Mouse (Mus musculus) liver, embryonic 14.5 days (tissue): Measurements from ENCODE around the gene A630001G21Rik. TPM values are rescaled to one million over a fixed set of nuclear protein-coding genes. Genes with fewer than 3 reads are reported as not detected.

Experiments
- ATAC-seq: fragments of 200-750 bp; cut with Nextera tagmentation; 2 replicates; pipeline ENCODE4 v1.8.0; 2017; ENCODE audit warnings: moderate number of reproducible peaks, mild to moderate bottlenecking, moderate library complexity; ENCODE audit not compliant: insufficient read depth
- DNase-seq, 3 experiments: peaks; one replicate each; pipeline ENCODE4 v3.0.0-alpha.2; 2012 to 2013; ENCODE audit warnings: low read depth in 3 of 3, low spot score in 3 of 3
- H3K27ac ChIP-seq: fragments of 300-500 bp; sonication (generic); 2 replicates; pipeline ENCODE4 v1.5.1; 2014; ENCODE audit warnings: moderate library complexity, mild to moderate bottlenecking, control low read depth, inconsistent platforms
- H3K27me3 ChIP-seq: fragments of 300-500 bp; sonication (generic); 2 replicates; pipeline ENCODE4 v1.6.1; 2014; ENCODE audit warnings: mild to moderate bottlenecking, low read length, moderate library complexity; ENCODE audit not compliant: control insufficient read depth, insufficient read depth
- H3K36me3 ChIP-seq: fragments of 300-500 bp; sonication (generic); replicated peaks from 2 replicates; pipeline ENCODE4 v1.6.1; 2014; ENCODE audit warnings: low read depth; ENCODE audit not compliant: control insufficient read depth, insufficient read depth
- H3K4me1 ChIP-seq, 2 experiments: fragments of 200-500 bp in 1 of 2; fragments of 300-500 bp in 1 of 2; sonication (generic) in 1 of 2; replicated peaks; 2 replicates each; pipeline ENCODE4 v1.6.1; 2012 to 2014; ENCODE audit warnings: antibody characterized with exemption in 1 of 2, inconsistent platforms in 1 of 2, low read length in 1 of 2; ENCODE audit not compliant: control insufficient read depth in 2 of 2, insufficient read depth in 2 of 2
- H3K4me2 ChIP-seq: fragments of 300-500 bp; sonication (generic); 2 replicates; pipeline ENCODE4 v1.6.1; 2014; ENCODE audit warnings: low read depth, mild to moderate bottlenecking, control low read depth, moderate library complexity
- H3K4me3 ChIP-seq, 2 experiments: fragments of 200-500 bp in 1 of 2; fragments of 300-500 bp in 1 of 2; sonication (generic) in 1 of 2; 2 replicates each; pipeline ENCODE4 v1.5.1; 2012 to 2014; ENCODE audit warnings: low read depth in 2 of 2, low read length in 2 of 2, mild to moderate bottlenecking in 2 of 2, control low read depth in 1 of 2, inconsistent platforms in 1 of 2, moderate library complexity in 1 of 2; ENCODE audit not compliant: insufficient read depth in 1 of 2
- H3K9ac ChIP-seq: fragments of 300-500 bp; sonication (generic); replicated peaks from 2 replicates; pipeline ENCODE4 v1.6.1; 2014; ENCODE audit warnings: mild to moderate bottlenecking, control low read depth, moderate library complexity
- H3K9me3 ChIP-seq: fragments of 300-500 bp; sonication (generic); 2 replicates; pipeline ENCODE4 v1.6.1; 2016; ENCODE audit warnings: low read length, mixed read lengths; ENCODE audit not compliant: control insufficient read depth
- CTCF ChIP-seq: IDR thresholded peaks from 2 replicates; pipeline ENCODE4 v1.5.1; 2016; ENCODE audit warnings: antibody characterized with exemption, low read depth, control low read depth
- EP300 ChIP-seq: IDR thresholded peaks from 2 replicates; pipeline ENCODE4 v1.6.1; 2016; ENCODE audit warnings: antibody characterized with exemption, low read depth
- WGBS: fragments of 180-500 bp; shearing (Covaris S2); extraction: QIAGEN DNeasy Blood & Tissue Kit; methylation state at CpG from one replicate; pipeline ENCODE4 v1.1.7; 2014; ENCODE audit not compliant: insufficient replicate concordance; 5-methylcytosine and 5-hydroxymethylcytosine counted together
- polyA plus RNA-seq, 2 experiments: library from polyadenylated mRNA; depleted of rRNA in 1 of 2; stranded (reverse) in 1 of 2; unstranded in 1 of 2; fragments of >200 nt; fragmentation: Nextera tagmentation in 1 of 2; extraction: Ambion mirVana in 1 of 2; gene quantifications; 2 replicates each; pipeline versions ENCODE4 v1.2.1 to v1.2.3; 2012 to 2014

Gene A630001G21Rik
- polyA plus RNA-seq (2012; rRNA removed) (1.7 and 2.9 TPM in 2 replicates), polyA plus RNA-seq (2014; fragmentation: Nextera tagmentation; extraction: Ambion mirVana) (1.9 and 2.6 TPM in 2 replicates)

DNA sequence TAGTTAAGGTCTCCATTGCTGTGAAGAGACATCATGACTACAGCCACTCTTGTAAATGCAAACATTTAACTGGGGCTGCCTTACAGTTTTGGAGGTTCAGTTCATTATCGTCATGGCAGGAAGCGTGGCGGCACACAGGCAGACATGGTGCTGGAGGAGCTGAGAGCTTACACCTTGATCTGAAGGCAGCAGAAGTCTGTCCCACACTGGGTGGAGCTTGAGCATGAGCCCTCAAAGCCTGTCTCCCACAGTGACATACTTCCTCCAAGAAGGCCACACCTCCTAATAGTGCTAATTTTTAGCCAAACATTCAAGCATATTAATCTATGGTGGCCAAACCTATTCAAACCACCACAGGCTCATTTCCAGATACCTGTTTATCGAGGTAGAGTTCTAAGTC lies at the start of gene A630001G21Rik:
Gene A630001G21Rik, minus strand, starts transcription at position 208 of the 400 bp plus-strand sequence.
- H3K9me3 ChIP-seq: no peaks in the 10 kb centered on the region
- H3K9ac ChIP-seq: no peak within 1 kb of the TSS
- H3K36me3 ChIP-seq: no peaks in the 10 kb centered on the region
- no peaks in the 10 kb centered on the region for H3K4me1 ChIP-seq
- H3K4me2 ChIP-seq: no peak within 1 kb of the TSS
- ATAC-seq (no peak), DNase-seq (no peak)
- H3K27me3 ChIP-seq: no peaks in the 10 kb centered on the region
- no peak within 1 kb of the TSS for H3K4me3 ChIP-seq
- TF ChIP-seq CTCF (no peak), EP300 (no peak)
- H3K27ac ChIP-seq: no peak within 1 kb of the TSS
- 69% methylated on average over 4 of the region's 4 CpGs for WGBS

DNA sequence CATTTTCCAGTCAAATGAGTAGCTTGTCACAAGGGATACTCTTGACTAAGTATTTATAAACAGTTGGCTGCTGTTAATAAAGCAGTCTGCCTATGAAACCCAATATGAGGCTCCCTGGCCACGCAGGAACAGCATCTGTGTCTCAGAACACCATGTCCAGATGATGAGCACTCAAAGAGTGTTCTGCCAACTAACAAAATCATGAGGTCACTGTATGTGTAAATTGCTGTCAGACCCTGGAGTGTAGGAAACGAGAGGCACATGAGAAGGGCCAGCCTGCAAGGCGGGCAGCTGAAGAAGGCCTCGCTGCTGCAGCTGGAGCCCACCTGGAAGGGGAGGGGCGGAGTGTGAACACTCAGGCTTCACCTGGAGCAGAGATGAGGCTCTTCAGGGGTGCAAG lies 48.7 kb upstream of the A630001G21Rik start:
- Histone ChIP-seq H3K4me3 (no peak overlapping the region), H3K4me2 (no peak overlapping the region), H3K36me3 (peaks cover 3% of the 10 kb centered on the region), H3K27me3 (no peaks in the 10 kb centered on the region), H3K9me3 (no peaks in the 10 kb centered on the region), H3K4me1 (no peaks in the 10 kb centered on the region), H3K27ac (no peak overlapping the region), H3K9ac (no peak overlapping the region)
- TF ChIP-seq CTCF (no peak), EP300 (no peak)
- 84% methylated on average over 5 of the region's 5 CpGs for WGBS
- DNase-seq: no peak
- no peak for ATAC-seq

DNA sequence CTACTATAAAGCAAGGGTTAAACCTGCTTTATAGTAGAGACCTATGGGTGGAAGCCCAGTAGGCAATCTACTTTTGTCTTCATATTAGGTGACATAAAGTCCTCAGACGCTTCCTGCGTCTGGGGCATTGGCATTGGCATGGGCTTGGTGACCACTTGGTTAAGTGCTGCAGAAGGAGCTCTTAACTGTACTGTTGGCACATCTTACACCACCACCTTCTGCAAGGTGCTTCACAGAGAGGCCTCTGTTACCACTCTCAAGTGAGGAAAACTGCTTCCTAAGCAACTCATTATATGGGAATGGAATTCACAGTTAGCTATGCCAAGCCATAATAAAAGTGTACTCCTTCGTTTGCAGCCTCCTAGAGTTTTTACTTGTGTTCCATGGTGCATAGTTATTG lies 46.5 kb upstream of the A630001G21Rik start:
- WGBS: 80% methylated on average over 3 of the region's 3 CpGs
- DNase-seq: no peak
- Histone ChIP-seq H3K4me2 (no peak overlapping the region), H3K27ac (no peak overlapping the region), H3K9ac (no peak overlapping the region), H3K4me1 (no peaks in the 10 kb centered on the region), H3K4me3 (no peak overlapping the region), H3K9me3 (no peaks in the 10 kb centered on the region), H3K36me3 (peaks cover 10% of the 10 kb centered on the region), H3K27me3 (no peaks in the 10 kb centered on the region)
- ATAC-seq: no peak
- TF ChIP-seq EP300: no peak
- TF ChIP-seq CTCF: no peak

DNA sequence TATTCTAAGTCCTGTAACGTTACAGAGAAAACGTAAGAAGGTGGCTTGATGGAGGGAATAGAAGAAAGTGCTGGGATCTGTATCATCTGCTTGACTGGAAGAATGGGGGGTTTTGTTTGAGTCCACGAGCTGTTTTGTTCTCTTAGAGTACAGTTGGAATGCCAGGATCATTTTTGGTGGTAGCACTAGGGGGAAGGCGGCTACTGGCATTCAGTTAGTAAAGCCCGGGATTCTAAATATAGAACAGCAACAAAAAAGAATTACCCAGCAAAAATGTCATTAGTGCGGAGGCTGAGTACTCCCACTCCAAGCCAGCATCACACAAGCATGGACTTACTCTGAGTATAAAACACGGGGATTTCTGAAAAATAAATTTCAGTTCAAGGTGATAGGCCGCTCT lies 43.8 kb upstream of the A630001G21Rik start:
- DNase-seq (no peak), ATAC-seq (no peak)
- Histone ChIP-seq H3K27me3 (no peaks in the 10 kb centered on the region), H3K4me3 (no peak overlapping the region), H3K27ac (no peak overlapping the region), H3K4me1 (no peaks in the 10 kb centered on the region), H3K9ac (no peak overlapping the region), H3K9me3 (no peaks in the 10 kb centered on the region), H3K36me3 (peaks cover 17% of the 10 kb centered on the region), H3K4me2 (no peak overlapping the region)
- TF ChIP-seq EP300 (no peak), CTCF (no peak)
- 86% methylated on average over 8 of the region's 8 CpGs for whole genome bisulfite sequencing

DNA sequence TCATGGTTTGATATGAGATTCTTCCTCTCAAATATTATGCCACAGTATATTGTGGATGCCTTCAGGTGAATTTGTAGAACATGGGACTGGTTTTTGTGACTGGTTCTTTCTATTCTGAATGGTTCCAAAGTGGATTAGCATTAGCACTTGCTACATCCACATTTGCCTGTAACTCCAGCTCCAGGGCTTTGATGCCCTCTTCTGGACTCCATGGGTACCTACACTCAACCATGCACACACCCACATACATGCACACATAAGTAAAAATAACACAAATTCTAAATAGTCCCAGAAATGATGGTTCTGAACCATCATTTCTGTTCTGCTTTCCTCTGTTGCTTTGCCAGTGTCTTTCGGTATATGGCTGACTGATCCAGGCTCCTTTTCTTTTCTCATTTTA lies 41.3 kb upstream of the A630001G21Rik start:
- WGBS: 98% methylated on average over 1 of the region's 1 CpGs
- ATAC-seq: no peak
- Histone ChIP-seq H3K27ac (no peak overlapping the region), H3K4me3 (no peak overlapping the region), H3K27me3 (no peaks in the 10 kb centered on the region), H3K9ac (no peak overlapping the region), H3K4me2 (no peak overlapping the region), H3K4me1 (no peaks in the 10 kb centered on the region), H3K36me3 (peaks cover 15% of the 10 kb centered on the region), H3K9me3 (no peaks in the 10 kb centered on the region)
- DNase-seq: no peak
- no peak for TF ChIP-seq CTCF
- TF ChIP-seq EP300: no peak
